Mouse (Mus musculus): ENCODE results near the gene Scrn1. TPM values are rescaled to one million over a fixed set of nuclear protein-coding genes. Genes with fewer than 3 reads are reported as not detected.

The Scrn1 gene
- total RNA-seq, 2 experiments from 2014 or later: 134 to 135 TPM

- no peak for DNase-seq (ENCODE audit: low spot score in 2 of 2)
Measured at GRCm38 (mm10) chr6:54569776-54570175, 3.5 kb upstream of the Scrn1 start.

- DNase-seq (ENCODE audit: low spot score in 2 of 2): no peak
Measured at GRCm38 (mm10) chr6:54566546-54566919, 244 bp upstream of the Scrn1 start.

GRCm38 (mm10) chr6:54565012-54565411 is 1.3 kb downstream of the Scrn1 start:
- DNase-seq (ENCODE audit: low spot score in 2 of 2): peak; percentile 26 to 28

- DNase-seq (ENCODE audit: low spot score in 2 of 2): no peak
Measured at GRCm38 (mm10) chr6:54564506-54564991, 1.7 kb downstream of the Scrn1 start.

- DNase-seq (ENCODE audit: low spot score in 2 of 2): no peak
Measured at GRCm38 (mm10) chr6:54563561-54563960, 2.7 kb downstream of the Scrn1 start.

GRCm38 (mm10) chr6:54562018-54562809 is 4.1 kb downstream of the Scrn1 start:
- DNase-seq (ENCODE audit: low spot score in 2 of 2): no peak

GRCm38 (mm10) chr6:54558466-54558865 is 7.8 kb downstream of the Scrn1 start:
- no peak for DNase-seq (ENCODE audit: low spot score in 2 of 2)

GRCm38 (mm10) chr6:54557671-54558070 is 8.6 kb downstream of the Scrn1 start:
- no peak for DNase-seq (ENCODE audit: low spot score in 2 of 2)

- no peak for DNase-seq (ENCODE audit: low spot score in 2 of 2)
Measured at GRCm38 (mm10) chr6:54555816-54556215, 10.5 kb downstream of the Scrn1 start.

- DNase-seq (ENCODE audit: low spot score in 2 of 2): peak in 1 of 2 experiments; percentile 55
Measured at GRCm38 (mm10) chr6:54554341-54555110, 11.8 kb downstream of the Scrn1 start.

GRCm38 (mm10) chr6:54553632-54554031 is 12.7 kb downstream of the Scrn1 start:
- no peak for DNase-seq (ENCODE audit: low spot score in 2 of 2)

- peak in 1 of 2 experiments; percentile 70 for DNase-seq (ENCODE audit: low spot score in 2 of 2)
Measured at GRCm38 (mm10) chr6:54552721-54553413, 13.4 kb downstream of the Scrn1 start.

- DNase-seq (ENCODE audit: low spot score in 2 of 2): no peak
Measured at GRCm38 (mm10) chr6:54550801-54551323, 15.4 kb downstream of the Scrn1 start.

GRCm38 (mm10) chr6:54549311-54549710 is 17.0 kb downstream of the Scrn1 start:
- DNase-seq (ENCODE audit: low spot score in 2 of 2): no peak

GRCm38 (mm10) chr6:54548314-54549019 is 17.8 kb downstream of the Scrn1 start:
- DNase-seq (ENCODE audit: low spot score in 2 of 2): no peak

- no peak for DNase-seq (ENCODE audit: low spot score in 2 of 2)
Measured at GRCm38 (mm10) chr6:54543646-54544045, 22.6 kb downstream of the Scrn1 start.

GRCm38 (mm10) chr6:54542836-54543235 is 23.5 kb downstream of the Scrn1 start:
- no peak for DNase-seq (ENCODE audit: low spot score in 2 of 2)

- DNase-seq (ENCODE audit: low spot score in 2 of 2): no peak
Measured at GRCm38 (mm10) chr6:54540252-54540887, 25.9 kb downstream of the Scrn1 start.

GRCm38 (mm10) chr6:54539396-54539795 is 26.9 kb downstream of the Scrn1 start:
- no peak for DNase-seq (ENCODE audit: low spot score in 2 of 2)

- DNase-seq (ENCODE audit: low spot score in 2 of 2): peak; percentile 18 to 19
Measured at GRCm38 (mm10) chr6:54538773-54539173, 27.5 kb downstream of the Scrn1 start.

Measured in layer of hippocampus, postnatal 14 days (tissue).